Mouse (Mus musculus) CH12.LX (cell line): ENCODE results near the gene Psmd5.

Experiments used
- BHLHE40 ChIP-seq: IDR thresholded peaks from 2 replicates; pipeline ENCODE4 v1.6.1; 2011; ENCODE audit warnings: mild to moderate bottlenecking, low read depth, low read length, improper control_type of control experiment
- CHD2 ChIP-seq: IDR thresholded peaks from 2 replicates; pipeline ENCODE4 v1.6.1; 2011; ENCODE audit warnings: low read length, improper control_type of control experiment
- CTCF ChIP-seq, 2 experiments: IDR thresholded peaks in 1 of 2; conservative IDR thresholded peaks in 1 of 2; 2 replicates each; pipeline ENCODE4 v1.5.1; 2011 to 2012; ENCODE audit warnings: low read depth in 2 of 2, low read length in 2 of 2, improper control_type of control experiment in 1 of 2, inconsistent platforms in 1 of 2, mild to moderate bottlenecking in 1 of 2, moderate library complexity in 1 of 2
- EP300 ChIP-seq: IDR thresholded peaks from 2 replicates; pipeline ENCODE4 v1.6.1; 2011; ENCODE audit warnings: low read length, improper control_type of control experiment
- ETS1 ChIP-seq: conservative IDR thresholded peaks from 2 replicates; pipeline ENCODE4 v1.6.1; 2012; ENCODE audit warnings: low read depth, mild to moderate bottlenecking, inconsistent platforms, low read length, improper control_type of control experiment, moderate library complexity
- JUN ChIP-seq: IDR thresholded peaks from 2 replicates; pipeline ENCODE4 v1.6.1; 2011; ENCODE audit warnings: low read depth, mild to moderate bottlenecking, low read length, improper control_type of control experiment, moderate library complexity; ENCODE audit not compliant: insufficient read depth
- MAX ChIP-seq: IDR thresholded peaks from 2 replicates; pipeline ENCODE4 v1.6.1; 2011; ENCODE audit warnings: low read length, improper control_type of control experiment
- MAZ ChIP-seq: IDR thresholded peaks from 2 replicates; pipeline ENCODE4 v1.6.1; 2012; ENCODE audit warnings: low read depth, mild to moderate bottlenecking, inconsistent platforms, low read length, improper control_type of control experiment, moderate library complexity
- MEF2A ChIP-seq: IDR thresholded peaks from 2 replicates; pipeline ENCODE4 v1.6.1; 2014; ENCODE audit warnings: low read depth, mild to moderate bottlenecking, inconsistent platforms, low read length, improper control_type of control experiment, borderline replicate concordance
- NRF1 ChIP-seq: IDR thresholded peaks from 2 replicates; pipeline ENCODE4 v1.6.1; 2014; ENCODE audit warnings: low read depth, mild to moderate bottlenecking, inconsistent platforms, low read length, improper control_type of control experiment, moderate library complexity
- POLR2A ChIP-seq: IDR thresholded peaks from 2 replicates; pipeline ENCODE4 v1.6.1; 2011; ENCODE audit warnings: low read depth, mild to moderate bottlenecking, improper control_type of control experiment, low read length
- RAD21 ChIP-seq: IDR thresholded peaks from 2 replicates; pipeline ENCODE4 v1.6.1; 2011; ENCODE audit warnings: low read depth, mild to moderate bottlenecking, low read length, improper control_type of control experiment, moderate library complexity
- RCOR1 ChIP-seq: conservative IDR thresholded peaks from 2 replicates; pipeline ENCODE4 v1.6.1; 2012; ENCODE audit warnings: low read depth, mild to moderate bottlenecking, inconsistent platforms, low read length, improper control_type of control experiment
- ZC3H11A ChIP-seq: IDR thresholded peaks from 2 replicates; pipeline ENCODE4 v1.6.1; 2012; ENCODE audit warnings: low read depth, mild to moderate bottlenecking, inconsistent platforms, low read length, improper control_type of control experiment

GRCm38 (mm10) chr2:34835669-34836068 is 39.1 kb downstream of the Psmd5 start:
- TF ChIP-seq NRF1 = no peak
- no peak for TF ChIP-seq POLR2A
- no peak for TF ChIP-seq EP300
- no peak for TF ChIP-seq CTCF (conservative IDR thresholded peaks at IDR 0.05 in 1 of 2, IDR thresholded peaks at IDR 0.05 in 1 of 2; ENCODE audit: low read depth in 2 of 2, low read length in 2 of 2)
- no peak for TF ChIP-seq RAD21
- TF ChIP-seq ZC3H11A = no peak
- TF ChIP-seq MAZ = no peak
- TF ChIP-seq MEF2A = no peak
- no peak for TF ChIP-seq JUN
- no peak for TF ChIP-seq BHLHE40
- TF ChIP-seq CHD2 = no peak
- TF ChIP-seq RCOR1 = no peak
- no peak for TF ChIP-seq ETS1
- no peak for TF ChIP-seq MAX
